Mouse (Mus musculus) T-cell, adult 2 months (primary cell): ENCODE data around the gene Vat1l.

Experiments used
- DNase-seq: peaks from one replicate; pipeline ENCODE4 v3.0.0; 2022; ENCODE audit warnings: low spot score

Vat1l gene

DNA sequence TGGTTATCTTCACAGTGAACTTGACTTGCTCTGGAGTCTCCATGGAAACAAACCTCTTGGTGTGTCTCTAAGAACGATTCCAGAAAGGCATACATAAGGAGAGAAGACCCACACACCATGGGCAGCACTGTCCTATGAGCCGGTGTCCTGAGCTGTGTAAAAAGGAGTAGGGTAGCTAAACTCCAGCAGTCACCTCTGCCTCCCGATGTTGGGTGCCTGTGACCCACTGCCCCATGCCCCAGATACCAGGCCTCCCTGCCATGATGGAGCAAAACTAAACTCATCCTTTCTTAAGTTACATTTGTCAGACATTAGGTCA, 90.3 kb downstream of the Vat1l start:
- no peak for DNase-seq

DNA sequence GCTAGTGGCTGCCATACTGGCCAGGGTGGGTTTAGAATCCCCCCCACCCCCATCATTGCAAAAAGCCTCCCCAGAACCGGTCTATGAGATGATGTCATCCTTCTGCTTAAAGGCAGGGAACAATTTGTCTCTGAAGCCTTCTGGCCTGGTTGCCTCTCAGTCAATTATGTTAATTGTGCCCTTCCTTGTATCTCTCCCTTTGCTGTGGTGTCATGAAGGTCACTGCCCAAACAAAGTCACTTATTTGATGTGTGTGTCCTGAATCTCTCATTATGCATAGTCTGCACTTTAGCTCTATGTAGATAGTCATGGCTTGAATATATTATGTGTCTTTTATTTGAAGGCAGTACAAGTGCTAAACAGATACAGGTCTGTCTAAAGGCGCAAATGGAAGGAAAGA, 92.8 kb downstream of the Vat1l start:
- DNase-seq, result no peak

DNA sequence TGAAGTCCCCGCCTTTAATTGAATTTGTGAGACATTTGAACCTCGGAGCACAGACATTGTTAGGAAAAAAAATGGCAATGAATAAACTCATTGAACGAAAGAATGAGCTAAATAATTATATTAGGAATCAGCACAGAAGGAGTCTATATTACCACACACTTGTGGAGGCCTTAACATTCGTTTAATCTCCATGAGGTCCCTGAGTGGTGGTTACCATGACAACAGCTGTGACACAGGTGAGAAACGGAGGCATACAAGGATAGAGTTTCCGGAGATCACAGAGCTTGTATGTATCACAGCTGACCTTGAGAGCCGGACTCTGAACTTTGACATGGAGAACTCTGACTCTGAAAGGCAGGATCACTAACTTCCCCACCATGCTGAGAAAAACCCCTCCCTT, 94.7 kb downstream of the Vat1l start:
- DNase-seq, result no peak

DNA sequence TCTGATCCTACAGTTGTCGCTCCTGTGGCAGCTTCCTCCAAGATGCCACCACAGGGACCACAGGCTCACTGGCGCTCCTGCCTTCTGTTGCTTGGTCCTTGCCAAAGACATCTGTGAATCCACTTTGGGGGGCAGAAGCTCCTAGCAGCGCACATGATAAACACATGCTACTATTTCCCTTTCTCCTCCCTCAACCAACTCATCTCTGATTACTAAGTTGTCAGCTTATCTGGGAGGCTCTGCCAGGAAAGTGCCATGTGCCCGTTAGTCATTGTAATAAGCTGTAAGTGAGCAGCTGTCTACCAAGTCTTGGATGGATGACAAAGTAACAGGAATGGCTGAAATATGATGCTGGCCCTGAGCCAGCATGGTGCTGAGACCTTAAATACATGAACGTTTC, 100.9 kb downstream of the Vat1l start:
- no peak for DNase-seq

DNA sequence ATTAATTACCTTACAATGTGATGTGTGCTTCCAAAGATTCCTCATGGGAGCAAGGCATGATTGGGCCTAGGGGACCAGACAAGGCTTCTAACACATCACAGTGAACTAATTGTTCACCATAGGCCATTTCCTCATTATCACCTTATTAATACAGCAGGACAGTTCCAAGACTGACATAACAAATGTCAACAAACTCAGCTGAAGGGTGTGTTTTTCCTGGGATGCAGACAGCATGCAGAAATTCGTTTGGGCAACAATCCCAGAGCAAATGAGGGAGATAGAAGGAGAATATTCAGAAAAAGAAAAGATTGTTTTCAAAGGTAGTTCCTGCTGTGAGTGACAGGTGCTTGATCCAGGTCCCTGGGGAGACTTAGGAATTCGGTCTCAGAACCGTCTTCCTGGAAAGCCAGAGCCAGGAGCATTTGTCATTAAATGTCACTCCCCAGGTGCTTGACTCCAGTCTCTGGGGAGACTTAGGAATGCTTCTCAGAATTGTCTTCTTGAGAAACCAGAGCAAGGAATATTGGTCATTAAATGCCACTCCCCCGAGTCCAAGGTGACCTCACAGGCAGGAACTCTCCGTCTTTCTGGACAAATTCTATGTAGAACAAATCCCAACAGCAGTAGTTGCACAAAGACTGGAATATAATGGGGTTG, 109.4 kb downstream of the Vat1l start:
- no peak for DNase-seq

DNA sequence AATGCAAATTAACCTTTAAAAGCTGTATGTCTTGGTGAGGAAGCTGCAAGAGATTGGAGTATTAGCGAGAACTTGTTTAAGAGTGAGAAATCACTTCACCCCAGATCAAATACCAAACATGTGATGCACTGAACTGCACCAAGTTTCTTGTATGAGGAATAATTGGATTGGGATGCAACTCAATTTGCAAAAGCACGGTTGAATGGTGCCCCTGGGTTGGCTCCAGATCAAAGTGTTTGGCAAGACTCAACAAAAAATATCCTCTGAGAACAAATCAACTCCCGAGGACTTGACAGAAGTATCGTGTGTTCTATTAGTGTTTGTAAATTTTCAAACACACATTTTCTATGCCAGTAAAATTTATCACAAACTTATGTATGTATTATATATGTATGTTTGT, 112.7 kb downstream of the Vat1l start:
- DNase-seq, result no peak

DNA sequence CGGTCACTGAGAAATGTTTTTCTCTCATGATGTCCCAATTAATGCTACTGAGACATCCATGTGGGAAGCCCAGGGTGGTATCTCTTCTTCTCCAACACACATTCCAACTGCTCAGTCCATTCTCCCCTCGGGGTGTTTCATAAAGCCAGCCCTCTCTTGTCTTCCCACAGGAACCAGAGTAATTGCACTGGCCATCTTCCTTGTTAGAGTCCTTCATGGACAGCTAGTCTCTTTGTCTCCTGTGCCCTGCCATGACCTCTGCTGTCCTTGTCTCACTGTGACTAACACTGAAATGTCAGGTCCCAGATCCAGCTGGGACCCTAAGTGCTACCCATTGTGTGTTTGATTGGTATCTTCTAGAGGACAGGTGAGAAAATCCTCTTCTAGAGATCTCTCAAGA, 116.7 kb downstream of the Vat1l start:
- DNase-seq, result no peak

DNA sequence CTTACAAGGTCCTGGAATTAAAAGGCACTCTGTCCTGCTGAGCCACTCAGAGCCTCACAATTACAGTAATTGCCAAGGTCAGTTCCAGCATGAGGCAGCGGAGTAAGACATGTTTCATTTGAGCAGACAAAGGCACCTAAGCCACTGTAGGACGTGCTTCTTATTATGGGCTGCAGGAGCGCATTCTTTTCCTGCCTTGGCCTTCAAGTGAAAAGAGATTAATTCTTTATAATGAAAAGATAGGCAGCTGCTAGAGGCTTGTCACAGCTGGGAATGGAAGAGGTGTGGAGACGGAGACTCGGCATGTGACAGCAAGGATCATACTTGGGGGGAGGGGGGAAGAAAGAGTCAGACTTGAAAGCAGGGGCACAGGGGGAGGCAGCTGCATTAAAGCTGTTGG, 126.5 kb downstream of the Vat1l start:
- no peak for DNase-seq

DNA sequence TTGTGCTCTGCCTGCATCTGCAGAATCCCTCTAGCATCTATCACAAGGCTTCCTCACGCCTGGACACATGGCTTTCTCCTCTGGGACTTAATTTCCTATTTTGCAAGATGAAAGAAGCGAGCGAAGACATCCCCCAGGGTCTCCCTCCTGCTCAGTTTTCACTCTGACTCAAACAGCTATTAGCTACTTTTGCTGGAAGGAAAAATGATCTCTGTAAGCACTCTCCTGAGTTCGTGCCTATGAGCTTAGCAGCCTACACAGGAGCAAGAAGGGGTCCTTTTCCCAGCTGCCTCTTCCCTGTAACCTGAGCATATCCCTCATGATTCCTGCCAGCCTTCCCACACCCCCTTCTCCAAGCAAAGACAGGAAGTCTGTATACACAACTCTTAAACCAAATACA, 127.5 kb downstream of the Vat1l start:
- DNase-seq, result no peak

DNA sequence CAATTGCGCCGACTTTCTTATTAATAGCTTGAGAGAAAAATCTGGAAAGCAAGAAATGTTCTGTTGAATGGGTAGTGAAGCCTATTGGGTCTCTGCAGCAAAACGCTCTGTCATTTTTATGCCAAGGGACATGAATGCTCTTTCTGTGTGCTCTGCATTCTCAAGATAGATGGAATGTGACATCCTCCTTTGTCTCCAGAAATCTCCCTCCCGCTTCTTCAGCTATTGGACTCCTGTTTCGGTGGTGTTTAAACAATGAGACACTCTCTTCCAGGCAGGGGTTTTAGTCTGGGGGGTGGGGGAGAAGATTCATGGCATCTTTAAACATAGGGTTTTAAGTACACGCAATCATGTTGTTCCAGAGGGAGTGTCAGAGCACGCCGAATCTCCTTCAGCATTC, 130.3 kb downstream of the Vat1l start:
- DNase-seq, result no peak

DNA sequence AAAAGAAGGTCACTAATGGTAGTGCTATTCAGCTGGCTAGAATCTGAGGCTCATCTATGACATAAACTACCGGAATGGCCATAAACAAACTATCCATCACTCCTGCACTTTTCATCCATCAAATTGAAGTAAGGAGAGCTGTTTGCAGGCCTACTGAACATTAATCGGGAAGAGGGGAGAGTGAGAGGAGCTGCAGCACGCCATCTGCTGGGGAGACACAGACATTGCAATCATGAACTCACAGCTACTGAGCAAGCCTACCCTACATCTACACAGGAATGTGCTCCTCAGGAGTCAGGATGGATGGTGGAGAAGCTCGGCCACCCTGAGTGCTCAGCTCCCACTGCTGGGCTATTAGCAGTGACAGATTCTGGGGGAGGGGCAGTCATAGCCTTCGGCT, 136.9 kb downstream of the Vat1l start:
- DNase-seq, result no peak

DNA sequence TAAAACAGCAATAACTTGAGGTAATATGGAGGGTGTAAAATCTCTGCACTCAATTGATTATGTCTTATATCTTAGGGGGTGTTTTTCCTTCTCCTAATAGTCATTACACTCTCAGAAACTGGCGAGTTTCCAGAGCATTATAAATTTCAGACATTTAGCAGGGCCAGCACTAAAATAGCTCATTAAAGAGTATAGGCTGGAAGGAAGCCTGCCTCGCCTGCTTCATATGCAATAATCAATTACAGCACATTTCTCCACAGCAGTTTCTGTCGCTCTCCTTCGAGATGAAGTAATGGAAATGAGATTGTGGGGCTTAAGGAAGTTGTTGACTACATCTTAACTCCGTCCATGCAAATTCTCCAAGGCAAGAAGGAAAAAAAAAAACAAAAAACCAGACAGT, 139.4 kb downstream of the Vat1l start:
- DNase-seq, result no peak

DNA sequence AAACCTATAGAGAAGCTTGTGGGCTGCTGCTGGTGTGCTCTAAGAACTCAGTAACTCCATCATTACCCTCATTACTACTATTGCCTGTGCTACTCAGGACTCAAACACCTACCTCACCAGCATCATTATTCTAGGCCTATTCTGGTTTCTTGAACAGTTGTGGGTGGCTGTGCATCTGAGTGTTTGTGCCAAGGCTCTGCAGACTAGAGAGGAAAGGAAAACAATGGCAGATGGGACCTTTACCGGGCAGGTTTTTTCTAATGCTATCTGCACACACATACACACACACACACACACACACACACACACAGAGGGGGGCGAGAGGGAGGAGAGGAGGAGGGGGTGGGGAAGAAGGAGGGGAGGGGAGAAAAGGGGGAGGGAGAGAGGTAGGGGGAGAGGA, 140.6 kb downstream of the Vat1l start:
- DNase-seq, result no peak

DNA sequence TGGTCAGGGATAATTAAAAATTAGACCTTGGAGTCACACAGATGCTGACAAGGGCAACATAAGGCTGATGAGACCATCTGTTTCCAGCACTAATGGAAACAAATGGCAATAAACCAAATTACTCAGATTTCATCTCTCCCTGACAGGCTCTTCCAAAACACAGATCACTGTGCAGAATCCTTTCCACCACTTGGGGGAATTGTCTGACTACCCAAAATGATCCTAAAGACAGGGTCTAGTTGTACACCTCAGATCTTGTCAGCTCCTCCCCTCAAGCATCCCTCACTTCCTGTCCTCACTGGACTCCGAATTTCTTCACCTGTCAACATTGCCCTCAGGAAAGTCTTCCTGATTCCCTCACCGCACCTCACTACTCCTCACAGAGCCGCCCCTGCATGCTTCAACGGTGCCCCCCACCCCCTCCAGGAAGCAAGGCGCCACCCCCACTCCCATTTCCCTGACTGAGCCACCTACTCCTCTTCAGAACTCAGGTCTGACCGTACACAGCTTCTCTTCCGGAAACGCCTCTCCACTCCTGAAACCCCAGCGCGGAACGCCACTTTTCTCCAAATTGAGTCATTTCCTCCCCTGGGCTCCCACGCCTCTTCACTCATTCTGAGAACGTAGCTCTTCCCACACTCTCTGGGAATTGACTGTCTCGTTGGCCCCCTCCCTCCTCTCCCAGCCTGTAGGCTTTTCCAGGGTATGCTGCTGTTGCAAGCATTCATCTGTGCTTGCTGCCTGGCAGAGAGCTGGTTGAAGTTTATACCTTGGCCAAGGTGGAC, 146.4 kb downstream of the Vat1l start:
- DNase-seq, result peak; percentile 1

DNA sequence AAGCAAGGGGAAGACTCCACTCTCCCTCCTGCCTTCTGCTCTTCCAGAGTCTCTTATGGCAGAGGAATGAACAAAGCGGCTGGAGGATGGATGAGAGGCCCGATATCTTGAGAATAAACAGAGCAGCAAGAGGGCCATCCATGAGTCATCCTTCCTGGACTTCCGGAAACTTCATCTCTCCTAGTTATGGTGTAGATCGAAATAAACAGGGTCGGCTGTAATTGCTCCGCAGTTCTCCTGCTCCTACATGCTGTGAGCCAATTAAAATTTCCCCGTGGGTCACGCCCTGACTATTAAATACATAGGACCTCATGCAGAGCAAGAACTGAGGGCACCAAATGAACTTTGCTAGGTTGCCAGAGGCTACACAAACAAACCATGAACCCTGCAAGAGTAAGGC, 155.1 kb downstream of the Vat1l start:
- no peak for DNase-seq

DNA sequence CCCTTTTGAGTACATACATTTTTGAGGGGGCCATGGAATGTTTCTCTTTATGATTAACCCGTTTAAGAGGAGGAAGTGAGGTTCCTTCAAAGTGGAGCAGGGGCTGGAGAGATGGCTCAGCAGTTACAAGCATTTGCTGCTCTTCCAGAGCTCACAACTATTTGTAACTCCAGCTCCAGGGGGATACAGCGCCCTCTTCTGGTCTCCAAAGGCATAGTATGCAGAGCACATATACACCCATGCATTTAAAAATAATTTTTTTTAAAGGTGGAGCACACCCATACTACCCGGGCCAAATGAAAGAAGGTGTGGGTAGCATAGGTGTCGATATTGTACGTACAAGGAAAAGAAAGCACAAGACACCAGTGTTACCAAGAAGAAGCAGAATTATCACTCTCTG, 157.8 kb downstream of the Vat1l start:
- no peak for DNase-seq

DNA sequence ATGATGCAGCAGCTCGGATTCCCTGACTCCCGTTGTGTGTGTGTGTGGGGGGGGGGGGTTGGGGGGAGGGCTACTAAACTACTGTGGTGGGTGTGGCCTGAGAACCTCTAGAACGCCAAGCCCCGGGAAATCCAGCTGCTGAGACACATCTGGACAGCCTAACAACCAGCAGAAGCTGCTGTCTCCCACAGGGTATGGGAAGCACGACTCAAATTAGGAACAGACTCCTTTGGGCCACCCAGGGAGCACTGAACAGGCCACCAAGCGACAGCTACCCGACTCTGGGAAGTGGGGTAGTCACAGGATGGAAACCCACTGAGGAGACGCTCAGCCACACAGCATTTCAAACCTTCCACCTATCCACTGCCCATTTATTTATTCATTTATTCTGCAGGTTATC, 158.2 kb downstream of the Vat1l start:
- DNase-seq, result no peak

DNA sequence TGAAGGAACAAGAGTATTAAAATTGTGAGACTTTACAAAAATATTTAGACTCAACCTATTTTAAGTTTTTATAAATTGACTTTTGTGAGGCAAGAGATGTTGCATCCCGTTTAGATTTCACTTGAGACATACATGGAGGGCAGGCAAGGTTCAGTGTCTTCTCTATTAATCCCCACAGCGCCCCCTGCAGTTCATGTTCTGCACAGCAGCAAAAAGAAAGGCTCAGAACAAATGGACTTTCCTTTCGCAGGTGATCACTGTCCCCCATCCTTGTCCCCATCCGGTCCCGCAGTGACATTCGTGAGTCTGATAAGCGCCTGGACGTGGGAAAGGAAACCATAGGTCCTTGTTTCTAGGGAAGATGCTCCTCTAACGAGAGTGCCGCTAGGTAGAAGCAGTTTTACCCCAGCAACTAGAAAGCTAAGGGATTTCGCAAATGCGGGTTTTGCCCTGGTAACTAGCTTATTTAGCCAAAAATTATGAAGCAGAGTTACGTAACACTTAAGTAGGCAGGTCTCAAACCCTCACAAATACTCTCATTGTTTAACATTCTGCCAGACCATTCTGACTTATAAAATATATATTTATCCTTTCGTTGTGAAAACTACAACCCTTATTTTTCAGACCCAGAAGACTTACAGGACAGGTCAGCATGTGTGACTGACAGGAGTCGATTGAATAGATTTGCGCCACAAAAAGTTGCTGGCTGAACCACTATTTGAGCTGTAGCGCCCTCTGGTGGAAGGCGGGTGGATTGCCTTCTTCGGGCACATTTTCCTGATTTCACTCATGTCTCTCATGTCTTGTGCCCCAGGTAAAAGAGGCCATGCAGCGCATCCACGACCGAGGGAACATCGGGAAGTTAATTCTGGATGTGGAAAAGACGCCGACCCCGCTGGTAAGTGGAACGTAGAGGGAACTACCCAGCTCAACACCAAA, 163.9 kb downstream of the Vat1l start:
- peak; percentile 39 for DNase-seq

DNA sequence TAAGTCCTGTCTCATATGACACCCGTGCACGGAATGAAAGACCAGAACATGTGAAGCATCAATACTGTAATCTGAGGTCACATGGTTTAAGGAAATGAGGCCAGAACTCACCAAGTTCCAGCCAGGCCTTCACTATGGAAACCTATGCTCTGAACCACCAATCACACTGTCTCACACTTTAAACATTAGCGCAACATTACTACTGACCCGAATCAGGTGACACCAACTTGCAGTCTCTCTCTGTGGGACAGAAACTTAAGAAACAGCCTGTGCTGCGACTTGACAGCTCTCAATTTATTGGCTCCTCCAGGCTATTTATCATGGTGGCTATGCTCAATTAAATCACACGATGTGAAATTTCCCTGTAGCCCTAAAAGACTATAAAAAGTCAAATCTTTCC, 169.0 kb downstream of the Vat1l start:
- DNase-seq, result no peak

DNA sequence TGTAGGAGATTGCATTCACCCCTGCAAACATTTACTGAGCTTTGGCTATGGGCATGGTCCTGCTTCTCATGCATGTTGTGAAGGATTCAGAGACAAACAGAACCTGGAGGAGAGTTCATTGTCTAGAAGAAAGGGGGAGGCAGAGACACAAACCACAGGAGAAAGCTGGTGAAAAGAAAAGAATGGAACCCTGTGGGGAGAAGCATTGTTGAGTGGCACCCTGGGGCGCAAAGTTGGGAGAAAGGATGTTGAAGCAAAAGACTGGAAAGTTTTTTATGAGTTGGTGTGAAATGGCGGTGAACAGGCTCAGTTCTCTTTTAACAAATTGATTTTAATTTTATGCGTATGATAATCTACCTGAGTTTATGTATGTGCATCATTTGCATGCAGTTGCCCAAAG, 178.8 kb downstream of the Vat1l start:
- DNase-seq, result no peak

DNA sequence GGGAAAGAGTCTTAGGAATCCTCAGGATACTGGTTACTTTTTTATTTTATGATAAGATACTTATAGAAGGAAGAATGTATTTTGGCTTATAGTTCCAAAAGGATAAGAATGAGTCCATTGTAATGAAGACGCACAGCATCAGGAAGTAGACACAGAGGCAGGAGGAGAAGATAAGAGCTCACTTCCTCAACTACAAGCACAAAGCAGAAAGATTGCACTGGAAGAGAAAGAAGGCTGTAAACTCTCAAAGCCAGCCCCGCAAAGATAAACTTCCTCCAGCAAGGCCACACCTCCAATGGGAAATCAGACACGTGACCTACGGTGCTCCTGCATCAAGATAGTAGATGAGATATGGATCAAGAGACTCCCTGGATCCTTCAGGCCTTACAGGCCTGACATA, 182.1 kb downstream of the Vat1l start:
- no peak for DNase-seq

DNA sequence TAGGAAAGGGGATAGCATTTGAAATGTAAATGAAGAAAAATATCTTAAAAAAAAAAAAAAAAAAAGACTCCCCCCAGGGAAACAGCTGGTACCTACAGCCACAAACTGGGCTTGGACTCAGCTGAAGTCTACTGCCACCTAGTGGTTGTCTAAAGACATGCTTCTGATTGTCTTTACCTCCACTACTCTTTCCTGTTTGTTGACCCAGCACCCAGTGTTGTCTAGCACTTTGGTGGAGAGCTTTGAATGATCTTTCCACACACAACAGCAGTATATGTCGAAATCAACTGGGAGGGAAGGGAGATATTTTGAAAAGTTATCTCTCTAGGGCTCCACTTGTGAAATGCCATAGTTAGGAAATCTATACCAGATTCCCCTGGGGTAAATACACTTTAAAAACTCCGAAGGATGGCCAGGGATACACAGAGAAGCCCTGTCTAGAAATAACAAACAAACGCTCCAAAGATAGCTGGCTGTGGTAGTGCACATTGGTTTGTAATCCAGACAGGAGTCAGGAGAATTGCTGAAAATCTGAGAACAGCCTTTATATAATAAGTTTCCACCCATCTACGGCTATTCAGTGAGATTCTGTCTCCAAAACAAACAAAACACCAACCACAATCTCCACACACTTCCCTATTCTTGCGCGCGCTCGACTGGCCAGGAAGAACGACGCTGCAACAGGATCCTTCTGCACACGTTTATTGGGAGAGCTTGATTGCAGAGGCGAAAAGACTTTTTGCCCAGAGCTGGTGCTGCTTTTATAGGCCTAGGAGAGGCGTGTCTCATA, 185.2 kb downstream of the Vat1l start:
- peak; percentile 2 for DNase-seq
